Mouse (Mus musculus): ENCODE measurements around the gene Tbc1d10c. TPM values are rescaled to one million over a fixed set of nuclear protein-coding genes. Genes with fewer than 3 reads are reported as not detected.

Tbc1d10c gene
- polyA plus RNA-seq, 1 experiment from 2014 or later, result 2.4 TPM

GRCm38 (mm10) chr19:4214771-4215450 lies 23.8 kb upstream of the Tbc1d10c start:
- peak overlapping the region; percentile 85 for H3K9ac ChIP-seq
- H3K4me1 ChIP-seq, result peaks cover 78% of the 10 kb centered on the region
- peak; percentile 50 for ATAC-seq (replicated peaks; ENCODE audit: low FRiP score)
- peaks cover 5% of the 10 kb centered on the region; the same call in 1 of the 2 replicates for H3K27me3 ChIP-seq
- peak overlapping the region; percentile 94 for H3K27ac ChIP-seq
- no peaks in the 10 kb centered on the region for H3K9me3 ChIP-seq (replicated peaks)
- peak overlapping the region; percentile 84 for H3K4me2 ChIP-seq
- WGBS, result under 1% methylated on average over 58 of the region's 81 CpGs
- H3K36me3 ChIP-seq, result no peaks in the 10 kb centered on the region
- H3K4me3 ChIP-seq (replicated peaks), result peak overlapping the region; percentile 66

- peaks cover 71% of the 10 kb centered on the region for H3K4me1 ChIP-seq
- H3K9me3 ChIP-seq (replicated peaks), result no peaks in the 10 kb centered on the region
- peak within 1 kb of the TSS; percentile 94 for H3K27ac ChIP-seq
- peaks cover 5% of the 10 kb centered on the region; the same call in 1 of the 2 replicates for H3K27me3 ChIP-seq
- H3K4me2 ChIP-seq, result peak within 1 kb of the TSS; percentile 84
- H3K9ac ChIP-seq, result peak within 1 kb of the TSS; percentile 85
- peak; percentile 45 for ATAC-seq (replicated peaks; ENCODE audit: low FRiP score)
- H3K4me3 ChIP-seq (replicated peaks), result peak within 1 kb of the TSS; percentile 66
- 2% methylated on average over 48 of the region's 49 CpGs for WGBS
- H3K36me3 ChIP-seq, result no peaks in the 10 kb centered on the region
These were observed 23.1 kb upstream of the Tbc1d10c start, which contains the start of the genes Clcf1 and AC109138.7 for GRCm38 (mm10) chr19:4214071-4214770. Clcf1 (plus strand) TSS chr19:4214238. AC109138.7 (plus strand) TSS chr19:4214357.

- peak overlapping the region; percentile 84 for H3K4me2 ChIP-seq
- H3K4me3 ChIP-seq (replicated peaks), result peak overlapping the region; percentile 66
- no peaks in the 10 kb centered on the region for H3K36me3 ChIP-seq
- peak overlapping the region; percentile 94 for H3K27ac ChIP-seq
- no peaks in the 10 kb centered on the region for H3K9me3 ChIP-seq (replicated peaks)
- H3K9ac ChIP-seq, result peak overlapping the region; percentile 85
- peaks cover 67% of the 10 kb centered on the region for H3K4me1 ChIP-seq
- WGBS, result 8% methylated on average over 9 of the region's 9 CpGs
- peaks cover 5% of the 10 kb centered on the region; the same call in 1 of the 2 replicates for H3K27me3 ChIP-seq
- peak; percentile 30 for ATAC-seq (replicated peaks; ENCODE audit: low FRiP score)
These were observed 22.5 kb upstream of the Tbc1d10c start for GRCm38 (mm10) chr19:4213524-4213974.

DNA sequence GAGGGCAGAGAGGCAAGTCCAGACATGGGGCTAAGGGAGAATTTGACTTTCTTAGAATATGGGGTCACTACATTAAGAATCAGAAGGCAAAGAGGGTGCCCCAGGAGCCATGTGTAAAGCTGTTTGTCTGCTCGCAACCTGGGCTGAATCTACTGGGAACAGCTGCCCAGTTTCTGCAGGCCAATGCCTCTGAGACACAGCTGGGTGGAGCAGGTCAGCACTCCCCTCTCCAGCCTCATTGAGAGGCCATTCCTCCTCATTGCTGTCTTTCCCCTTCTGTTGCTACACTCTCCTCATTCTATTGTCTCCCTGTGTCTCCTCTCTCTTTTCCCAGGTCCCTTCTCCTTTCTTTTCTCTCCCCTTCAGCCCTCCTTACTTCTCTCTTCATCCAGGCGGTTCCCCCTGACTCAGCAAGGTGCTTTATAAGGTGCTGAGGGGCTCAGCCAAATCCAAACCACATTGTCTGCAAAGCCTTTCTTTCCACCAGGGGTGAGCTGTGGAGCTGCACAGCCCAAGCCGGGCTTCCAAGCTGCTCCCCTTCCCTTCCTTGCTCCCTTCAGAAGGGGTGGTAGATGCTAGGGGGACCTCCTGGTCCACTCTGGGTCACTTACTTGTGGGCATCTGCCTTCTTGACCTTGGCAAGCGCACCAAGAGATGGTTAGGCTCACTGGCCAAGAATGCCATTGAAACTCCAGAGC lies 21.0 kb upstream of the Tbc1d10c start:
- Histone ChIP-seq H3K27me3 (peaks cover 5% of the 10 kb centered on the region; the same call in 1 of the 2 replicates), H3K4me3 (replicated peaks) (no peak overlapping the region), H3K27ac (peak overlapping the region; percentile 69), H3K9me3 (replicated peaks) (no peaks in the 10 kb centered on the region), H3K4me2 (peak overlapping the region; percentile 26), H3K36me3 (no peaks in the 10 kb centered on the region), H3K9ac (no peak overlapping the region), H3K4me1 (peaks cover 53% of the 10 kb centered on the region)
- ATAC-seq (replicated peaks; ENCODE audit: low FRiP score), result no peak
- 44% methylated on average over 4 of the region's 4 CpGs for WGBS

GRCm38 (mm10) chr19:4208563-4208962 lies 17.5 kb upstream of the Tbc1d10c start:
- ATAC-seq (replicated peaks; ENCODE audit: low FRiP score), result no peak

GRCm38 (mm10) chr19:4206971-4207370 lies 15.9 kb upstream of the Tbc1d10c start:
- no peak overlapping the region for H3K27ac ChIP-seq
- H3K27me3 ChIP-seq, result peaks cover 10% of the 10 kb centered on the region
- no peaks in the 10 kb centered on the region for H3K9me3 ChIP-seq (replicated peaks)
- H3K4me2 ChIP-seq, result no peak overlapping the region
- no peaks in the 10 kb centered on the region for H3K36me3 ChIP-seq
- peak; percentile 67; the same call in 1 of the 2 replicates for ATAC-seq (replicated peaks; ENCODE audit: low FRiP score)
- H3K4me3 ChIP-seq (replicated peaks), result no peak overlapping the region
- peaks cover 23% of the 10 kb centered on the region for H3K4me1 ChIP-seq
- no peak overlapping the region for H3K9ac ChIP-seq
- WGBS, result 0% methylated on average over 2 of the region's 2 CpGs

More at GRCm38 (mm10) chr19:4208563-4208962, 17.5 kb upstream of the Tbc1d10c start:
- H3K9me3 ChIP-seq (replicated peaks), result no peaks in the 10 kb centered on the region
- peaks cover 10% of the 10 kb centered on the region for H3K27me3 ChIP-seq
- no peak overlapping the region for H3K4me2 ChIP-seq
- no peak overlapping the region for H3K4me3 ChIP-seq (replicated peaks)
- H3K4me1 ChIP-seq, result peaks cover 28% of the 10 kb centered on the region
- H3K9ac ChIP-seq, result no peak overlapping the region
- no peaks in the 10 kb centered on the region for H3K36me3 ChIP-seq
- no peak overlapping the region for H3K27ac ChIP-seq
- WGBS, result 76% methylated on average over 5 of the region's 5 CpGs

GRCm38 (mm10) chr19:4204889-4205288 lies 13.8 kb upstream of the Tbc1d10c start:
- no peak for ATAC-seq (replicated peaks; ENCODE audit: low FRiP score)
- no peak overlapping the region for H3K27ac ChIP-seq
- no peak overlapping the region for H3K4me2 ChIP-seq
- H3K4me3 ChIP-seq (replicated peaks), result no peak overlapping the region
- peaks cover 25% of the 10 kb centered on the region for H3K4me1 ChIP-seq
- 70% methylated on average over 4 of the region's 4 CpGs for WGBS
- no peaks in the 10 kb centered on the region for H3K9me3 ChIP-seq (replicated peaks)
- H3K9ac ChIP-seq, result no peak overlapping the region
- H3K27me3 ChIP-seq, result peaks cover 5% of the 10 kb centered on the region; the same call in 1 of the 2 replicates
- H3K36me3 ChIP-seq, result peaks cover 3% of the 10 kb centered on the region

- H3K4me1 ChIP-seq, result peaks cover 29% of the 10 kb centered on the region
- H3K27ac ChIP-seq, result peak overlapping the region; percentile 15; the same call in 1 of the 2 replicates
- H3K27me3 ChIP-seq, result peaks cover 5% of the 10 kb centered on the region; the same call in 1 of the 2 replicates
- H3K36me3 ChIP-seq, result peaks cover 14% of the 10 kb centered on the region
- no peak overlapping the region for H3K4me2 ChIP-seq
- no peak overlapping the region for H3K4me3 ChIP-seq (replicated peaks)
- WGBS, result 65% methylated on average over 13 of the region's 13 CpGs
- ATAC-seq (replicated peaks; ENCODE audit: low FRiP score), result no peak
- no peaks in the 10 kb centered on the region for H3K9me3 ChIP-seq (replicated peaks)
- no peak overlapping the region for H3K9ac ChIP-seq
These were observed 12.7 kb upstream of the Tbc1d10c start for GRCm38 (mm10) chr19:4203604-4204326.

GRCm38 (mm10) chr19:4203148-4203547 lies 12.1 kb upstream of the Tbc1d10c start:
- Histone ChIP-seq H3K4me2 (no peak overlapping the region), H3K4me3 (replicated peaks) (no peak overlapping the region), H3K4me1 (peaks cover 29% of the 10 kb centered on the region), H3K36me3 (peaks cover 20% of the 10 kb centered on the region), H3K9ac (no peak overlapping the region), H3K27me3 (peaks cover 5% of the 10 kb centered on the region; the same call in 1 of the 2 replicates), H3K9me3 (replicated peaks) (no peaks in the 10 kb centered on the region), H3K27ac (no peak overlapping the region)
- no peak for ATAC-seq (replicated peaks; ENCODE audit: low FRiP score)
- 63% methylated on average over 3 of the region's 3 CpGs for WGBS

DNA sequence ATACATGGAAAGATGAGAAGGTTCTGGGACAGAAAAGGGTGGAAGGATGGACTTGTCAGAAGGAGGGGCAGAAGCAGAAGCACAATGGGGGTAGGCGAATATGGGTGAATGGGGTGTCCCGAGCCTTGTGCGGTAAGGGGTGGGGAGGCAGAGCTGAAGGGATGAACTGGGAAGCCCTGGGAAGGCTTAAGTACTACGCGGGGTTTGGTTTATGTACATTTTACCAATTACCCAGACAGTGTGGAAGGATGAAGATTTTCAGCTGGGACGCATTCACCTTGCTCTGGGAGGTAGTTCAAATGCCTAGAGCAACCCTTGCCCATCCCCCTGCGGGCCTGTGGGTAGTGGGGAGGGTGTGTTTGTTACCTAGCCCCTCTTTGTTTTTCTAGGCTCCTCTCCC lies 11.1 kb upstream of the Tbc1d10c start:
- WGBS, result 21% methylated on average over 7 of the region's 7 CpGs
- peaks cover 30% of the 10 kb centered on the region for H3K36me3 ChIP-seq
- peak overlapping the region; percentile 76 for H3K4me3 ChIP-seq (replicated peaks)
- peaks cover 5% of the 10 kb centered on the region; the same call in 1 of the 2 replicates for H3K27me3 ChIP-seq
- H3K9me3 ChIP-seq (replicated peaks), result no peaks in the 10 kb centered on the region
- H3K27ac ChIP-seq, result peak overlapping the region; percentile 49; the same call in 1 of the 2 replicates
- peak overlapping the region; percentile 75 for H3K9ac ChIP-seq
- H3K4me1 ChIP-seq, result peaks cover 37% of the 10 kb centered on the region
- peak overlapping the region; percentile 92 for H3K4me2 ChIP-seq
- no peak for ATAC-seq (replicated peaks; ENCODE audit: low FRiP score)

GRCm38 (mm10) chr19:4201291-4201909 lies 10.3 kb upstream of the Tbc1d10c start, which contains the start of gene Rad9a:
Rad9a (minus strand) TSS chr19:4201662.
- H3K4me1 ChIP-seq, result peaks cover 44% of the 10 kb centered on the region
- H3K9ac ChIP-seq, result peak within 1 kb of the TSS; percentile 75
- peaks cover 5% of the 10 kb centered on the region; the same call in 1 of the 2 replicates for H3K27me3 ChIP-seq
- H3K9me3 ChIP-seq (replicated peaks), result no peaks in the 10 kb centered on the region
- 0% methylated on average over 34 of the region's 34 CpGs for WGBS
- H3K4me3 ChIP-seq (replicated peaks), result peak within 1 kb of the TSS; percentile 76
- peak; percentile 81 for ATAC-seq (replicated peaks; ENCODE audit: low FRiP score)
- H3K36me3 ChIP-seq, result peaks cover 37% of the 10 kb centered on the region
- H3K4me2 ChIP-seq, result peak within 1 kb of the TSS; percentile 92
- H3K27ac ChIP-seq, result peak within 1 kb of the TSS; percentile 84
